Mouse (Mus musculus) layer of hippocampus, adult 18-20 months (tissue): ENCODE data around the gene F10. TPM values are rescaled to one million over a fixed set of nuclear protein-coding genes. Genes with fewer than 3 reads are reported as not detected.
"Not testable (repeated sequence)": the region's sequence is repeated elsewhere in the genome, so short reads cannot be mapped to it uniquely, and the experiment has no call there.

Source experiments
- DNase-seq, 2 experiments: peaks; one replicate each; pipeline ENCODE4 v3.0.0; 2022; ENCODE audit warnings: low spot score in 2 of 2
- total RNA-seq, 2 experiments: library from RNA; stranded (reverse); gene quantifications; 2 replicates each; pipeline ENCODE4 v1.2.3; 2021

F10 gene
- total RNA-seq, 2 experiments from 2014 or later, result not detected

DNA sequence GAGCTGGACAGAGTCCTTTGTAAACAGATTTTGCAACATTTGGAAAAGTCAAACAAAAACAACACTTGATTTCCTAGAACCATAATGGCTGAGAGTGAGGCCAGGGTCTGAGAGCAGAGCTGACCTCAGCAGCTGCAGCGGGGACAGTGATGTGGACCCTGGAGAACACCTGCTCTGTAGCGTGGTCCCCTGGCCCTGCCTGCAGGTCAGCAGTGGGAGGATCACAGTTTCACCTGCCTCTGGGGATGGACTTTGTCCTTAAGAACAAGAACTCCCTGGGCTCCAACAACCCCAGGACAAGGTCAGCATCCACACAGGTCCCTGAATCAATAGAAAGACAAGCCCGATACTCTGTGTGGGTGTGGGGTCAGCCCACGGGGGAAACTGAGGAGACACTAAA, 20.2 kb downstream of the F10 start:
- DNase-seq, result no peak

DNA sequence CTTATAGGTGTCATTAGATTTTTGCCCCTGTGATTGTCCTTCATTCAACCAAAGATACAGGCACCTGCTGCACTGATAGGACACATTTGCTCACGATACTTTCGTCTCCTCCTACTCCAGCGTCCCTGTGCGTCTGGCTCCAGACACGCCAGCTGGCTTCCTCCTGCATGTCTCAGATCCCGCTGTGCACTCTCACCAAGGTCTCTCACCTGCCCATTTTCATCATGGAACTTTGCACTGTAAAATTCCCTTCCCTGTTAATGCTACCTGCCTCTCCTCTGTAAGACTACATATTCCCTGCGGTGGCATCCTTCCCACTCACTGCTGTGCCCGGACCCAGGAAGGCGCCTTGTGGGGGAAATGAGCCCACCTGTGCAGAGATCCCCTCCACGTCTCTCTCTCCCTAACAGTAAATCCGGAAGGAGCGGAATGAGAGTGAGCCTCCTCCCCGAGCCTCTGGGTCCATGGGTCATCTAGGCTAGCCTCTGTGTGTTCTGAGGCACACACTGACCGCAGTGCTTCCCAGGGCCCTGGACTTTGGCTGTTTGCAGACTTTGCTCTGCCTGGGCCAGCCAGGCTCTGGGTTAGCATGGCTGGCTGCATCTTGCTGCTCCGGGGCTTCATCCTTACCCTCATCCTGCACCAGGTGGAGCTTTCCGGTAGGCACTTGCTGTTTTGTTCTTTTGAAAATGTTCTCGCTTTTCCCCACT, 23.5 kb downstream of the F10 start, which contains the start of gene Proz:
Gene Proz (plus strand): TSS at position 474 of the 710 bp plus-strand sequence.
- no peak for DNase-seq

DNA sequence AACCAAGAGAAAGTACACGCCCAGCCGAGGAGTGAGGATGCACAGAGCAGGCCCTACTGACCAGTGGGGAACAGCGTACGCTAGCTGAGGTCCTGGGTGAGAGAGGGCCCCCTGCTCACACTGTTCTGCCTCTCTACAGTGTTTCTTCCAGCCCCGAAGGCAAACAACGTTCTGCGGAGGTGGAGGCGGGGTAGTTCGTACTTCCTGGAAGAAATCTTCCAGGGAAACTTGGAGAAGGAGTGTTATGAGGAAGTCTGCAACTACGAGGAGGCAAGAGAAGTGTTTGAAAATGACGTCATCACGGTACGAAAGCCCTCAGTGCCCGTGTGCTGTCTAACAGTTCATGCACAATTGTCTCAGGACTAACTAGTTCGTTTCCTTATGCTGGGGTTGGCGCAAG, 26.0 kb downstream of the F10 start:
- DNase-seq, result no peak

- DNase-seq, result no peak
Measured at GRCm38 (mm10) chr8:13073255-13073654, 36.1 kb downstream of the F10 start.

GRCm38 (mm10) chr8:13075044-13075443, 37.9 kb downstream of the F10 start:
- no peak for DNase-seq

DNA sequence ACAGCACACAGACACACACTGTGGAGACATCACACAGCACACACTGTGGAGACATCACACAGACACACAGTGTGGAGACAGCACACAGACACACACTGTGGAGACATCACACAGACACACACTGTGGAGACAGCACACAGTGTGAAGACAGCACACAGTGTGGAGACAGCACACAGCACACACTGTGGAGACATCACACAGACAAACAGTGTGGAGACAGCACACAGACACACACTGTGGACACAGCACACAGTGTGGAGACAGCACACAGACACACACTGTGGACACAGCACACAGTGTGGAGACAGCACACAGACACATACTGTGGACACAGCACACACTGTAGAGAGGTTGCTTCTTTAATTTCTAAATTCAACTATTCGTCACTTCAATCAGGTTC, 38.5 kb downstream of the F10 start:
- DNase-seq, result not testable (repeated sequence)

DNA sequence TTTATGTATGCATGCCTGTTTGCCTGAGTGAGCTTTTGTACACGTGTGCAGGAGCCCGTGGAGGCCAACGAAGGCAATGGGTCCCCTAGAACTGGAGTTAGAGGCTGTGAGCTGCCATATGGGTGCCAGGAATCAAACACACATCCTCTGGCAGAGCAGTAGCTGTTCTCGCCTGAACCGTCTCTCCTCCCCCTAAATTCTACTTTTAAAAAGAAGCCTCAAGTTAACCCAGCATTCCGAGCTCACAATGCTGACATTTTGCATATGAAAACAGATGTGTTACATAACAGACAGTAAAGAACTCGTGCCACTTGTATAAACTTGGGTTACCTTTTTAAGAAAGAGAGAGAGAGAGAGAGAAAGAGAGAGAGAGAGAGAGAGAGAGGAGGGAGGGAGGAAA, 40.4 kb downstream of the F10 start:
- no peak for DNase-seq

- DNase-seq, result peak; percentile 83 to 92
Measured at GRCm38 (mm10) chr8:13104691-13105086, 67.6 kb downstream of the F10 start.

DNA sequence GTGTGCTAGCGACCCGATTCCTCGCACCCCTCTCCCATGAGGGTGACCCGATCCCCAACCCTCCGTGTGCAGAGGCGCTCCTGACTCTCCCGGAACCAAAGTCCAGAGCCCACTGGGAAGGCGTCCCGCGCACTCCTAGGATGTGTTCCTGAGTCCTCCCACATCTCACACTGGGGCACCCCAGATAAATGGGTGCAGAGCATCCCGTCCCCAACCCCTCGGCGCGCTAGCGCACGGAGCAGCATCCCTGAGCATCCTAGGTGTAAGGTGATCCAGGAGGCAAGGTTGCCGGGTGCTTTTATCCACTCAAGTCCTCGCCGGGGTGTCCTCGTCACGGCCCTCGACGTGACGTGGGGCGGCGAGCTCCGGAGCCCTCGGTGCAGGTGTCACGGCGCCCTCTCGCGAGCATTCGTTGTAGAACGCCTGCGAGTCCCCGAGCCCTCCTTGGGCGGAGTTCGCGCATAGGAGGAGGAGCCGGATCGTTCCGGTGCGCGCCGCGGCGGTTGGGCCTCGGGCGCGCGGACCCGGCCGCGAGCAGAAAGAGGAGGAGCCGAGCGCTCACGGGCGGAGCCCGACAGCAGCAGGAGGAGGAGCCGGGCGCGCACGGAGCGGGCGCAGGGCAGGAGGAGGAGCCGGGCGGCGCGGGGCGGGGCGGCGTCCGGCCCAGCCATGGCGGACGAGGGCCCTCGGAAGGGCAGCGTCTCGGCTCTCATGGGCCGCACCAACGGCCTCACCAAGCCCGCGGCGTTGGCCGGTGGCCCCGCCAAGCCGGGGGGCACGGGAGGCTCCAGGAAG, 68.2 kb downstream of the F10 start, which contains the start of the genes Pcid2 and Cul4a:
Gene Pcid2 (minus strand): TSS at position 373 of the 795 bp plus-strand sequence.
Gene Cul4a (plus strand): TSS at position 535 of the 795 bp plus-strand sequence.
- peak; percentile 96 to 98 for DNase-seq

DNA sequence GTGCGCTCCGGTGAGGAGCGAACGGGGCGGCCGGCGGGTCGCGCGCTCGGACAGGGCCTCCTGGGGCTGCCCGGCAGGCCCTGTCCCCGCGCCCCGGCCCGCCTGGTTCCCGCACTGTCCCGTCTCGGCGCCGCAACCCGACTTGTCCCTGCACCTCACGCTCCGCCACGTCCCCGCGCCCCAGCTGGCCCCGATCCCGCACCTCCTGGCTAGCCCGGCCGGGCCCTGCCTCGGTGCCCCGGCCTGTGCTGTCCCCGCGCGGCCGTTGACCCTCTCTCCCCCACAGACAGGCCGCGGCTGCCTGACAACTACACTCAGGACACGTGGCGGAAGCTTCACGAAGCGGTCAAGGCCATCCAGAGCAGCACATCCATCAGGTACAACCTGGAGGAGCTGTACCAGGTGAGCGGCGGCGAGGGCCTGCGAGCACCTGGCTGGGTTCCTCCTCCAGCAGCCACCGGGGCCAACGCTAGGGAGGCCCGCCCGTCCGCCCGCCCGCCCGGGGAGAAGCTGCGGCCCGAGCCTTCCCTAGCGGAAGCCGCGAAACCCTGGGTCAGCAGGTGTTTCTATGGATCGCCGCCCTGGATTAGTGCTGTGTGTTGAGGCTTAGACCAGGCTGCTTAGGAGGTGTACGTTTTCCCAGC, 68.9 kb downstream of the F10 start:
- DNase-seq, result no peak

Other genes starting within 250 kb of the F10 start
- 100 to 1,000 TPM; 212 to 231 TPM for gene Mcf2l, start 163.5 kb upstream of the F10 start, total RNA-seq
- under 1 TPM; 0.18 to 0.22 TPM for gene F7, start 11.3 kb upstream of the F10 start, total RNA-seq
- gene Proz, start 23.6 kb downstream of the F10 start, total RNA-seq, result not detected
- gene Pcid2, start 68.2 kb downstream of the F10 start, total RNA-seq, result 10 to 100 TPM; 26.2 to 29.4 TPM
- 10 to 100 TPM; 58.1 to 59.3 TPM for gene Cul4a, start 68.3 kb downstream of the F10 start, total RNA-seq
- 100 to 1,000 TPM; 275 to 276 TPM for gene Lamp1, start 121.9 kb downstream of the F10 start, total RNA-seq
- gene Grtp1, start 163.3 kb downstream of the F10 start, total RNA-seq, result 1 to 10 TPM; 3.6 to 3.7 TPM
- 1 to 10 TPM in 1 of 2 experiments, under 1 TPM in 1; 0.74 to 1.8 TPM for gene Adprhl1, start 216.9 kb downstream of the F10 start, total RNA-seq